Mouse (Mus musculus): Measurements from ENCODE around the gene Pithd1.

DNA sequence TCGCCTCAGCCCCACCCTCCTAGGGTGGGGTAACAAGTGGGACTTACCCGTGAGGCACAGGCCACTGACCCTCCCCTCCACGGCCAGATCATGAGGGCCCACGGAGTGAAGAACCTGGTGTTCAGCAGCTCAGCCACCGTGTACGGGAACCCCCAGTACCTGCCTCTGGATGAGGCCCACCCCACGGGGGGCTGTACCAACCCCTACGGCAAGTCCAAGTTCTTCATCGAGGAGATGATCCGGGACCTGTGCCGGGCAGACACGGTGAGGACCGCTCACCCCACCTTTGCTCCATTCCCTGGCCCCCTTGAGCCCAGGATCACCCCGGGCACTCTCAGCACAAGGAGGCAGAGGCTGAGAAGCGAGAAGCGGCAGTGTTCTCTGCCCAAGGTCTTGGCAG is 20.8 kb downstream of the Pithd1 start:
- TF ChIP-seq EP300 (IDR thresholded peaks at IDR 0.05): no peak
- TF ChIP-seq CTCF (IDR thresholded peaks at IDR 0.05): no peak

Data from lung, postnatal 0 days (tissue).